Mouse (Mus musculus): ENCODE results near the gene Per2.

- TF ChIP-seq POLR2A (IDR thresholded peaks at IDR 0.05; ENCODE audit: borderline replicate concordance, low read depth, low read length) (no peak), CTCF (IDR thresholded peaks at IDR 0.05; ENCODE audit: low read depth, low read length) (no peak)
These were observed 29.9 kb downstream of the Per2 start for GRCm38 (mm10) chr1:91429212-91429611.
